21 mouse cellular contexts compared by ENCODE assay signal in genomic region chr7:44520990-44521389, GRCm38 (mm10). TPM values are rescaled to one million over a fixed set of nuclear protein-coding genes. Genes with fewer than 3 reads are reported as not detected.
DNase-seq lines count a peak whose midpoint lies in the region; ATAC-seq lines count a peak whose summit lies in the region.
"Had no signal": no experiment of that assay in that cellular context is flagged by ENCODE, and none has a peak within 500 bp of the region (broad histone marks: within the 10 kb centered on the region; RNA-seq: fewer than 3 reads in every experiment).

No protein-coding gene starts in this region.

- DNase-seq in forebrain, embryonic 10.5 days (ENCODE audit: extremely low spot score, low spot score): no peak
- DNase-seq in hindbrain, embryonic 10.5 days (ENCODE audit: low spot score): no peak
- peak; percentile 53 for DNase-seq in A20 (ENCODE audit: low read depth, low spot score)
- peak; percentile 54 for DNase-seq in splenic B cell, adult 2 months (ENCODE audit: low read depth, low spot score)
- DNase-seq in layer of hippocampus, postnatal 36 days: no peak
- DNase-seq: adrenal gland, adult 8-10 months had no signal

- H3K27me3 ChIP-seq in forebrain, embryonic 10.5 days (ENCODE audit: poor library complexity, severe bottlenecking): peaks cover 55% of the 10 kb centered on the region
- peaks cover 15% of the 10 kb centered on the region; the same call in 1 of the 2 replicates for H3K27me3 ChIP-seq in forebrain, embryonic 15.5 days
- H3K27me3 ChIP-seq in hindbrain, embryonic 10.5 days (ENCODE audit: insufficient read depth, poor library complexity, severe bottlenecking): peaks cover 55% of the 10 kb centered on the region
- H3K27me3 ChIP-seq in hindbrain, embryonic 16.5 days (replicated peaks; ENCODE audit: control insufficient read depth, insufficient read depth, low read length): peaks cover 17% of the 10 kb centered on the region
- no peaks in the 10 kb centered on the region for H3K27me3 ChIP-seq in splenic B cell, adult 2 months (ENCODE audit: control insufficient read depth, insufficient read depth, low read length, poor library complexity, severe bottlenecking)
- H3K27me3 ChIP-seq: CH12.LX had no signal

- no peaks in the 10 kb centered on the region for H3K9me3 ChIP-seq in forebrain, embryonic 10.5 days
- H3K9me3 ChIP-seq in forebrain, embryonic 15.5 days: no peaks in the 10 kb centered on the region
- H3K9me3 ChIP-seq in hindbrain, embryonic 10.5 days: peaks cover 7% of the 10 kb centered on the region; the same call in 1 of the 2 replicates
- no peaks in the 10 kb centered on the region for H3K9me3 ChIP-seq in hindbrain, embryonic 16.5 days (ENCODE audit: control insufficient read depth, low read length)
- H3K9me3 ChIP-seq: embryonic facial prominence, embryonic 13.5 days; embryonic facial prominence, embryonic 15.5 days; forebrain, embryonic 13.5 days; G1E had no signal

- no peaks in the 10 kb centered on the region for H3K36me3 ChIP-seq in forebrain, embryonic 10.5 days (replicated peaks)
- H3K36me3 ChIP-seq in forebrain, embryonic 15.5 days: no peaks in the 10 kb centered on the region
- H3K36me3 ChIP-seq in hindbrain, embryonic 10.5 days: no peaks in the 10 kb centered on the region
- H3K36me3 ChIP-seq in hindbrain, embryonic 16.5 days (ENCODE audit: control insufficient read depth, insufficient read depth, low read length): no peaks in the 10 kb centered on the region
- H3K36me3 ChIP-seq in splenic B cell, adult 2 months (ENCODE audit: control insufficient read depth, insufficient read depth, low read length, poor library complexity, severe bottlenecking): no peaks in the 10 kb centered on the region
- H3K36me3 ChIP-seq: embryonic facial prominence, embryonic 13.5 days; embryonic facial prominence, embryonic 15.5 days; G1E had no signal

- ATAC-seq in forebrain, embryonic 15.5 days (replicated peaks): no peak
- ATAC-seq in hindbrain, embryonic 16.5 days: no peak
- ATAC-seq: activated CD4-positive, CD25-positive, alpha-beta regulatory T cell, adult 4 months; CD4-positive, CD25-positive, alpha-beta regulatory T cell, adult 4 months had no signal

- H3K4me1 ChIP-seq in forebrain, embryonic 10.5 days: peaks cover 21% of the 10 kb centered on the region
- peaks cover 15% of the 10 kb centered on the region for H3K4me1 ChIP-seq in forebrain, embryonic 15.5 days
- peaks cover 21% of the 10 kb centered on the region for H3K4me1 ChIP-seq in hindbrain, embryonic 10.5 days (replicated peaks)
- peaks cover 3% of the 10 kb centered on the region; the same call in 1 of the 2 replicates for H3K4me1 ChIP-seq in hindbrain, embryonic 16.5 days (ENCODE audit: control insufficient read depth, insufficient read depth, low read depth, low read length)

- H3K27ac ChIP-seq in forebrain, embryonic 10.5 days: no peak overlapping the region
- no peak overlapping the region for H3K27ac ChIP-seq in forebrain, embryonic 15.5 days (replicated peaks)
- no peak overlapping the region for H3K27ac ChIP-seq in hindbrain, embryonic 10.5 days
- no peak overlapping the region for H3K27ac ChIP-seq in hindbrain, embryonic 16.5 days (ENCODE audit: low read depth, low read length)
- H3K27ac ChIP-seq: embryonic facial prominence, embryonic 13.5 days; embryonic facial prominence, embryonic 15.5 days; forebrain, embryonic 13.5 days had no signal

- no peak overlapping the region for H3K4me2 ChIP-seq in forebrain, embryonic 15.5 days (replicated peaks)
- H3K4me2 ChIP-seq in hindbrain, embryonic 16.5 days (ENCODE audit: low read length): no peak overlapping the region

- WGBS in forebrain, embryonic 10.5 days: 69% methylated on average over 3 of the region's 3 CpGs
- 59% methylated on average over 3 of the region's 3 CpGs for WGBS in forebrain, embryonic 15.5 days
- 68% methylated on average over 3 of the region's 3 CpGs for WGBS in hindbrain, embryonic 10.5 days
- 71% methylated on average over 3 of the region's 3 CpGs for WGBS in hindbrain, embryonic 16.5 days

- H3K9ac ChIP-seq in forebrain, embryonic 15.5 days (replicated peaks): no peak overlapping the region
- no peak overlapping the region for H3K9ac ChIP-seq in hindbrain, embryonic 16.5 days (ENCODE audit: low read depth, low read length)
- H3K9ac ChIP-seq: embryonic facial prominence, embryonic 15.5 days; forebrain, embryonic 13.5 days had no signal

- peak overlapping the region; percentile 40; the same call in 1 of the 2 replicates for H3K4me3 ChIP-seq in forebrain, embryonic 10.5 days
- no peak overlapping the region for H3K4me3 ChIP-seq in forebrain, embryonic 15.5 days
- 0 out of 2 replicates have a peak overlapping the region, but pooled peaks have one; percentile 34 for H3K4me3 ChIP-seq in hindbrain, embryonic 10.5 days
- no peak overlapping the region for H3K4me3 ChIP-seq in hindbrain, embryonic 16.5 days (ENCODE audit: low read length)
- H3K4me3 ChIP-seq: embryonic facial prominence, embryonic 13.5 days; embryonic facial prominence, embryonic 15.5 days; erythroblast, embryonic 14.5 days had no signal

RNA-seq across cellular contexts. Expression of gene Mybpc2, which starts 3.5 kb away (rescaled TPM):
- polyA plus RNA-seq in forebrain, embryonic 10.5 days (2016; fragmentation: Nextera tagmentation; extraction: Ambion mirVana): 0.06 and 0.12 TPM in 2 replicates
- polyA plus RNA-seq in forebrain, embryonic 15.5 days (2015; fragmentation: Nextera tagmentation; extraction: Ambion mirVana): 0.13 and 0.15 TPM in 2 replicates
- polyA plus RNA-seq in hindbrain, embryonic 10.5 days (2016; fragmentation: Nextera tagmentation; extraction: Ambion mirVana): 0.10 and 0.12 TPM in 2 replicates
- polyA plus RNA-seq in hindbrain, embryonic 16.5 days (2015; fragmentation: Nextera tagmentation; extraction: Ambion mirVana): 0.14 and 0.15 TPM in 2 replicates
- under 1 TPM in 1 of 2 experiments, not detected in 1; 0.12 TPM for total RNA-seq in layer of hippocampus, postnatal 36 days (2021)
- total RNA-seq: common myeloid progenitor, adult 5-6 weeks had no signal
- polyA plus RNA-seq: activated CD4-positive, CD25-positive, alpha-beta regulatory T cell, adult 4 months; brain, embryonic 14.5 days; CD4-positive, CD25-positive, alpha-beta regulatory T cell, adult 4 months; embryonic facial prominence, embryonic 11.5 days; erythroblast, embryonic 14.5 days; forebrain, embryonic 11.5 days; G1E had no signal

RNA-seq across cellular contexts. Expression of gene Spib, which starts 10.9 kb away (rescaled TPM):
- not detected in 2 replicates for polyA plus RNA-seq in forebrain, embryonic 10.5 days (2016; fragmentation: Nextera tagmentation; extraction: Ambion mirVana)
- not detected in 2 replicates for polyA plus RNA-seq in forebrain, embryonic 15.5 days (2015; fragmentation: Nextera tagmentation; extraction: Ambion mirVana)
- polyA plus RNA-seq in hindbrain, embryonic 10.5 days (2016; fragmentation: Nextera tagmentation; extraction: Ambion mirVana): 0.09 TPM in 1 of 2 replicates, not detected in the other
- polyA plus RNA-seq in hindbrain, embryonic 16.5 days (2015; fragmentation: Nextera tagmentation; extraction: Ambion mirVana): not detected in 2 replicates
- total RNA-seq in layer of hippocampus, postnatal 36 days (2021): under 1 TPM in 1 of 2 experiments, not detected in 1; 0.13 TPM
- total RNA-seq: common myeloid progenitor, adult 5-6 weeks; G1E had no signal
- polyA plus RNA-seq: embryonic facial prominence, embryonic 11.5 days; forebrain, embryonic 13.5 days; forebrain, embryonic 16.5 days; G1E had no signal

RNA-seq across cellular contexts. Expression of gene Fam71e1, which starts 24.6 kb away (rescaled TPM):
- polyA plus RNA-seq in forebrain, embryonic 10.5 days (2016; fragmentation: Nextera tagmentation; extraction: Ambion mirVana): 15.1 and 15.8 TPM in 2 replicates
- polyA plus RNA-seq in forebrain, embryonic 15.5 days (2015; fragmentation: Nextera tagmentation; extraction: Ambion mirVana): 30.2 and 30.5 TPM in 2 replicates
- polyA plus RNA-seq in hindbrain, embryonic 10.5 days (2016; fragmentation: Nextera tagmentation; extraction: Ambion mirVana): 17.1 and 20.5 TPM in 2 replicates
- polyA plus RNA-seq in hindbrain, embryonic 16.5 days (2015; fragmentation: Nextera tagmentation; extraction: Ambion mirVana): 20.4 and 23.7 TPM in 2 replicates
- total RNA-seq in layer of hippocampus, postnatal 36 days (2021): 10 to 100 TPM; 14.3 to 15.7 TPM
- total RNA-seq: common myeloid progenitor, adult 5-6 weeks had no signal

RNA-seq across cellular contexts. Expression of gene Emc10, which starts 24.7 kb away (rescaled TPM):
- polyA plus RNA-seq in forebrain, embryonic 10.5 days (2016; fragmentation: Nextera tagmentation; extraction: Ambion mirVana): 95.8 and 96.9 TPM in 2 replicates
- 133 and 138 TPM in 2 replicates for polyA plus RNA-seq in forebrain, embryonic 15.5 days (2015; fragmentation: Nextera tagmentation; extraction: Ambion mirVana)
- polyA plus RNA-seq in hindbrain, embryonic 10.5 days (2016; fragmentation: Nextera tagmentation; extraction: Ambion mirVana): 102 and 122 TPM in 2 replicates
- polyA plus RNA-seq in hindbrain, embryonic 16.5 days (2015; fragmentation: Nextera tagmentation; extraction: Ambion mirVana): 145 and 150 TPM in 2 replicates
- total RNA-seq in layer of hippocampus, postnatal 36 days (2021): 100 to 1,000 TPM; 205 to 215 TPM

RNA-seq across cellular contexts. Expression of gene Pold1, which starts 27.7 kb away (rescaled TPM):
- polyA plus RNA-seq in forebrain, embryonic 10.5 days (2016; fragmentation: Nextera tagmentation; extraction: Ambion mirVana): 190 and 195 TPM in 2 replicates
- 46.9 and 54.1 TPM in 2 replicates for polyA plus RNA-seq in forebrain, embryonic 15.5 days (2015; fragmentation: Nextera tagmentation; extraction: Ambion mirVana)
- polyA plus RNA-seq in hindbrain, embryonic 10.5 days (2016; fragmentation: Nextera tagmentation; extraction: Ambion mirVana): 133 and 161 TPM in 2 replicates
- polyA plus RNA-seq in hindbrain, embryonic 16.5 days (2015; fragmentation: Nextera tagmentation; extraction: Ambion mirVana): 20.5 and 26.3 TPM in 2 replicates
- total RNA-seq in layer of hippocampus, postnatal 36 days (2021): 1 to 10 TPM; 6.2 to 8.7 TPM

Comparison
In these comparisons a context has a peak if more than half of its experiments do, and no peak if none do; other contexts are left out.
1. H3K4me3 ChIP-seq: peak in forebrain, embryonic 10.5 days (single experiment) and hindbrain, embryonic 10.5 days (single experiment); none in forebrain, embryonic 15.5 days (single experiment) and hindbrain, embryonic 16.5 days (single experiment).
2. DNase-seq: peak in A20 (single experiment) and splenic B cell, adult 2 months (single experiment); none in forebrain, embryonic 10.5 days (single experiment), hindbrain, embryonic 10.5 days (single experiment) and layer of hippocampus, postnatal 36 days (0 of 2).